Mouse (Mus musculus) yolk sac, embryonic 10.5 days (tissue): ENCODE measurements at regions not wholly inside any gene's neighbourhood (a gene's known extent, or its start where the extent isn't known, plus 50 kb on each side); places are given as distances from the start of the nearest gene placed in this dataset.

Experiments
- DNase-seq: peaks from one replicate; pipeline ENCODE4 v3.0.0-alpha.2; 2017; ENCODE audit warnings: low spot score

DNA sequence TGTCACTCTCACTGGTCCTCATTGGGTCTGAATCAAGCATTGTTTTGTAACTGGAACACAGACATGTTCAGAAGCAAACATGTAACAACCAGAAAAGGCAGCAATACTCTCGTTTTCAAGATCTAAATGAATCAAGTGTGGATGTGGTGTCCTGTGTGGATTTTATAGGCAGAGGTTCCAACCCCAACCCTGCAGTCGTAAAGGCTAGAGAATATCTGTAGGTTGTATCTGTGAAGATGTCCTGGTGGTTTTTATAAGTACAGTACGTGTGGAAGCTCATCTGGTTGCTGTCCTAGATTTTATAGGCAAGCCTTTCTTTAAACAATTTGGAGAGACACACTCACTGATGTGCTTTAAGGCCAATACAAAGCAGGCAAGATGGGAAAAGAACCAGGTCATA is 518.8 kb upstream of the Atp11b start:
- no peak for DNase-seq

DNA sequence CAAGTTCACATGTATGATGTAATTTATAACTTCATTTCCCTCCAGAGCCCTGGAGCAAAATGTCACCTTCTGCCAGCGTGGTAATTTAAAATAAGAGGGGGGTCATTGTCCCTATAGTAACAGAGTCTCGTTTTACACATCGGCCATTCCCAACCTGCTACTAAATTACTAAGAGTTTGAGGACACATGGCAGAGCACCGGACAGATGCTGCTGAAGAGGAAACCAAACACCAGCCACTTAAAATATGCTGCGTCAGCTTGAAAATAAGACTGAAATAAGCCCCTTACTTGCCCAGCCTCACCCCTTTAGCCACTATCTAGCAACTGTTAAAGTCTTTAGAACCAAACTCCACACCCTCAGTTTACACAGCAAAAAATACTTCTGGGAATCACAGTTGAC is 518.1 kb upstream of the Atp11b start:
- DNase-seq: no peak

DNA sequence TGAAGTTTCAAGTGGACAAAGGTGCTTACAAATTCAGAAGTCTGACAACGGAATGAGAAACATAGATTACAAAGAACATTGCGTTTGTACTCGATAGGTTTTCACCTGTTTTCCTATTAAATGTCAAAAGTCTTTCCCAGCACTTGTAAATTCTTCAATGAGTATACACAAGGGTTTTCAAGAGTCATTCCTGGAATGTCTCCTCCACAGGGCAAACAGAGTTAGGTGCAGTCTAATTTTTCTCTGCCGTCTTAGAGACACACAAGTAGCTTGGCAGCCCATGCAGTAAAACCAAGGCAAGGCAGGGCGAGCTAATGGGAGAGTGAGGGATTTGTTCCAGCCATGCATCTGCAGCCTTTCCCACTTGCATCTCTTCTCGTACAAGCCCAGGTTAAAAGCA is 516.6 kb upstream of the Atp11b start:
- DNase-seq: no peak

DNA sequence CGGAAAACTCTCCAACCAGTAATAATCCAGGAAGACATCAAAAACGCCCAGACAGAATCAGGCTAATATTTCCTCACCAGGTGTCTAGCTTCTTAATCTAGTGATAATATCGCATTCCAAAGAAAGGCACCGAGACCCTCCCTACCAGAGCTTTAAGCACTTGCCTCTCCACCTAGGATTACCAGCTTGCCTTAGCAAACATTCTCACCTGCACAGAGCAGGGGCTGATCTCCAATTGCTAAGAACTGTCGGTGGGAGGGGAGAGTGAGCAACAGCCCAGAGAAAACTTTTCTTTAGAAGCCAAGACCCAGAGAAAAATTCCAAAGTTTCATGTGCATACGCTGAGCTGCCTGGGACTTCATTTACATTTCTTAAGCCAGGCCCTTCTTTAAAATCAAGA is 511.6 kb upstream of the Atp11b start:
- no peak for DNase-seq

DNA sequence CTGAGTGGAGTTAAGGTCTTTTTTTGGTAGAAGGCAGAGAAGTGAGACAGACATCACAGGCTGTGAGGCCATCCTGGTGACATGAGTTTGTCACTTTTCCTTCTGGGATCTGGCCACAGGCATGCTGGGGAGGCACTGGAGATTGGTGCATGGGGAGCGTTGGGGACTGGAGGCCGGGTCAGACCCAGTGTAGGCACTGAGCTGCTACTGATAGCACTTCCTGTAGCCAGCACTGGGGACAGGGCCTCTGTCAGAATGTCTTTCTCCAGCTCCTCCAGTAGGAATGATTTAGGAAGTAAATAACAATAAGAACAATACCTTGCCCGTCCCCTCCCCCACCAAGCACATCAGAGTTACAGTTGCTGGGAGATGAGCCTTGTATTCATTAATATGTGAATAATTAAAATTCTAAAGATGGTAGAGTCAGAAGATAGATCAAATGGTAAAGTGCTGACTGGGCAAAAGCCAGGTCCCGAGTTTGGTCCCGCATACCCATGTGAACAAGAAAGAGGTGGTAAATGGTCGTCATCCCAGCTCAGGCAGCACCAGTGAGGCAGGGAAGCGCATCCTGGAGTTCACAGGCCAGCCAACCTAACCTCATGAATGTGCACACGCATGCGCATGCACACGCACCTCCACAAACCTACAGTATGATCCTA is 510.9 kb upstream of the Atp11b start:
- no peak for DNase-seq

DNA sequence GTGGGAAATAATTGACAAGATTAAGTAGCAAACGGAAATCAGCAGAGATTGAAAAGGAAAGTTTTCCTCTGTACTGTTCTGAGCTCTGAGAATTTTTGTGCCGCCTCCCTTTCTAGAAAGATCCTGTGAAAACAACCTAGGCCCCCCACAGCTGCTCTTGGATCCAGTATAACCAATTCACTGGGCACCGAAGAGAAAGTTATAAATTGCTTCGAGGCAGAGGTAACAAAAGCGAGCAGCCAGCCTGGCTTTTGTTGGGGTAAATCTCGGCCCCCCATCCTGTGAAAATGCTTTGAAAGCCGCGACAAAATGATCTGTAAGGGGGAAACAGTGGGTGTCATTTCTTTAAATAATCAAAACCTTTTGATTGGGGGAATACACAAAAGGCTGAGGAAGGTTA is 508.9 kb upstream of the Atp11b start:
- DNase-seq: no peak

DNA sequence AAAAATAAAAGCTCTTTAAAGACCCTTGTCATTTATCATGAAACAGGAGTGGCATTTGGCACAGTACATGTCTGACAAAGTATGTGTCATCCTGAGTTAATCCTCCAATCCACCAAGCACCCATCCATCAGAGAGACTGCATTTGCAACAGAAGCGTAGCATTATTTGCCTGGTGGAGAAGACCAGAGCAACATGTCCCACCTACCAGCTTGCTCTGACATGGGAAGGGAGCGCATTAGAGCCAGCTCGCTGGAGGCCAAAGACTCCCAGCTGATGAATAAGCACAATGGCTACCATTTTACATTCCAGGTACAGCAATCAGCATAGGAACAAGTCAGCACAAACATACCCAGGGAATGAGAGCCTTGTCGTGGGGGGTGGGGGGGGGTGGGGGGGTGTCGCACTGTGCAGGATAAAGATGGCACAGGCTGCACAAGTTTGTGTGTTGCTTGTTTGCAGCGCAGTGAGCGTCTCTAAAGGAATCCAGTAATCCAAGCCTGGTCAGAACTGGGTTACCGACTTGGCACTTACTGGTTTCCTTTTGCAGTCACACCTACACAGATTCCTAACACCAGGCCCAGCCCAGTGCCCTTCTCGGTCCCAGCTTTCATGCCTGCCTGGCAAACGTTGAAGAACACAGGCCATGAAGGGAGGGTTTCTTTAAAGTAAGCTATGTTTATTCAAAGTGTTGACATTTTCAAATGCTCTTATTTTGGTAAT is 507.8 kb upstream of the Atp11b start:
- DNase-seq: no peak

DNA sequence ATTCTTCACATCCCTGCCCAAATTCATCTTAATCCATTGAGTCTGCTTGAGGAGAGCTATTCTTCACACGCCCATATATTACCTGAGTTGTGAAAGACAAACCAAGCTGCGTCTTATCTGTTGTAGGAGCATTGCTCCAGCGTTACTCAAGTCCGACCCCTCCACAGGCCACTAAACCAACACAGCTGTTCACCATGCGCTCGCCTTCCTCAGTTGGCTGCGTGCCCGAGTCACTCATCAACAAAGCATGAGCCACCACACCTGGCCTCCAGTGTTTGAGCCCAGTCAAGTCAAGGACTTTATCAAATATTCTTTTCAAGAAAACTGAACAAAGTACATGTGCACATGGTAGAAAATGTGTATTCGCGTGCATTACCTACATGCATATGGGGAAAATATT is 504.7 kb upstream of the Atp11b start:
- DNase-seq: no peak

DNA sequence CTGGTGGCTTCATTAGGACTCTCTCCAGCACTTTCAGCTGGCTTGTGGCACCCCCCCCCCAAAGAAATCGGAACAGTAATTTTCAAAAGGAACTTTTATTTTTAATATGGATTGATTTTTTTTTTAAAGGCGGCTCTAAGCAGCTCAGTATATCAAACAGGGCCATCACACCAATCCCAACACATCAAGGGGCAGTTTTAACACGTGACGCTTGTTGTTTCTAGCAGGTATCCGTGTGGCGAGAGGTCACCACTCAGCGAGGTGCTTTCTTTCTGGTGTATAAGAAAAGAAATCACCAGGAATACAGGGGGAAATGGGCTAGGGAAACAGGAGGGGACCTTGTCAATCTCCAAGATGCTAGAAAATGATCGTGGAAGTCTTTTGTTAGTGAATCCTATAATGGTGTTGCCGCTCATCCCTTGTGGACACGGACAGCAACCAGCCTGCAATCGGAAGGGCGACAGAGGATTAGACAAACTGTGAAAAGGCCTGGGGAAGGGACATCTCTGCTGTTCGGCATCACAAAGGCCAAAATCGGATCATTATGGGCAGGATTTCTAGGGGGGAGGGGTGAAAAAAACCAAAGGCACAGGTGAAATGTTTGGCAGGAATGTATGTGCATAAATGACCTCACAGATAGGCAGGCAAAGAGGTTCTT is 503.7 kb upstream of the Atp11b start:
- no peak for DNase-seq

DNA sequence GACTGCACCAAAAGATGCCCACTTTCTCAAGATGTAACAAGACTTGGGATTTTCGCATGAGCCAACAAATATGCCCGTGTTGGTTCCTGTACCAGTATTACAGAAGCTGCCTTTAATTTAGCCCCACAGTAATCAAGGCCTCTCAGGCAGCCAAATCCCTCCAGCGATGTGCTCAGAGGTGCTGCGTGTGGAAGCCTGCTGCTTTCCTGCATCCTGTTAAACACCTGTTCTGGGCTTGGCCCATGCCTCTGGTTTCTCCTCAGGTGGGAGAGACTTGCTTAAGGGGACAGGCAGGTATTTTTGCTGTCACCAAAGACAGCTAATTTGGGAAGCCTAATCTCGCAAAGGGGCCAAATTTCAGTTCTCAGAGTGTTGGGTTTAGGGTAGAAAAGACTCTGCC is 500.0 kb upstream of the Atp11b start:
- DNase-seq: no peak

DNA sequence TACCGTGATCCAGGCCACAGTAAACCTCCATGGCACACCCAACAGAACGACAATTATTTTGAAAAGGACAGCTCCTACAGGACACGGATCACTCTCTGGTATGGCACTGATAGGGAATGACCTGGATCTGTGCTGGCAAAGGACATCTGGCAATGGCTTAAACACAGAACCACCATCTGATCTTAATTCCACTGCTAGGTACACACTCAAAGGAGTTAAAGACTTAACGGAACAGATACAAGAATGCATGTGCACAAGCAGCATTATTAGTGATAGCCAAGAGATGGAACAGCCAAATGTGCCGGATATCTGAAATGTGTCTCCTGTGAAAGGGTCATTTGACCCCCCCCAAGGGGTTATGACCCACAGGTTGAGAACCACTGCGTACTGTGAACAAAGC is 493.0 kb upstream of the Atp11b start:
- no peak for DNase-seq

DNA sequence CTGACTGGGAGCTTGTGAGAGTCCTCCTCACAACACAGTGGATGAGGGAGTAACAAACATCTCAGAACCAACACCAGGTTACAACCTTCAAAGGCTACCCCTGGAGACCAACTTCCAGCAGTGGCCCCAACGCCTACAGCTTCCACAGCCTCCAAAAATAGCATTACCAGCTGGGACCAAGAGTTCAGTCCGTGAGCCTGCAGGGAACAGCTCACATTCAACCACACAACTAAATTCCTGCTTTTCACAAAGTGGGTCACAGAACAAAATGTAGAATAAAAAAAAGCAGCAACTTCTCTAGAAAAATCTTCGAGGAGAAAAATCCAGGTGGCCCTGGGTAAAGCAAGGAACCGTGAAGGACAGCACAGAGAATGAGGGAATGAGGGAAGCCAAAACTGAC is 485.0 kb upstream of the Atp11b start:
- no peak for DNase-seq

DNA sequence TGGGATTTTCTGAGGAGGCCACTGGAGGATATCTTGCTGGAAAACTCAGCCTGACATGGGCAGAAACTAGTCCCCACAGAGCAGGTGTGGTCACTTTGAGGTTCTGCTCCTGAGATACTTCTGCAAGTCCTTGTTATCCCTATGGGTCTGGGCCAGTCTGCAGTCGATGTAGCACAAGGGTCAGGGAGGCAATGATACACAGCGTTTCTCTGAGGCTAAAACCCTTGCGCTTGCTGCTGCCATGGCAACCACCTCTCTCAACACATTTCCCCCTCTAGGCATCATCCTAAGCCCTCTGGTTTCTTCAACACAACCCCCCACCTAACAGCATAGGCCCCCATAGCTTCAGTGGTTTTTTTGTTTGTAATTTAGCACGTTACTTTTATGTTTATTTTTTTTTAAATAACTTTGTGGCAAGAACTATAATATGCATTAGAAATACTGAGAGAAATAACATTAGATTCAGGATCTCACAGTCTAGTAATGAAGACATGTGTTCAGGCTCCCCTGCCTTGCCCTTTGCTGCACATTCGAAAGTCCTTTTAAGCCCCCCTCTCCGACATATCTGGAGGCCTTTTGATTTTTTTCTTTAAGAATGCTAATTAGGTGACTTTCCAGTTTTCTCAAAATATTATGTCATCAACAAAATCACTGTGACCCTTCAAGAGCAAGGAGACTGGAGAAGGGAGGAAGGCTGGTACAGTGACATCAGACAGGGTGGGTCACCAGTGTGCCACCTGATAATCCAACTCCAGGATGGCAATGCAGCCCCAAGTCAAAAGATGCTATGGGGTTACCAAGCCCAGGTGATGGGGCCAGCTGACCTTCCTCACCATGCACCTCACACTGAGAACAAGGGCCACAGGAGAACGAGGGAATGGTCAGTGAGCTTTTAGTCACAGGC is 483.7 kb upstream of the Atp11b start:
- no peak for DNase-seq

DNA sequence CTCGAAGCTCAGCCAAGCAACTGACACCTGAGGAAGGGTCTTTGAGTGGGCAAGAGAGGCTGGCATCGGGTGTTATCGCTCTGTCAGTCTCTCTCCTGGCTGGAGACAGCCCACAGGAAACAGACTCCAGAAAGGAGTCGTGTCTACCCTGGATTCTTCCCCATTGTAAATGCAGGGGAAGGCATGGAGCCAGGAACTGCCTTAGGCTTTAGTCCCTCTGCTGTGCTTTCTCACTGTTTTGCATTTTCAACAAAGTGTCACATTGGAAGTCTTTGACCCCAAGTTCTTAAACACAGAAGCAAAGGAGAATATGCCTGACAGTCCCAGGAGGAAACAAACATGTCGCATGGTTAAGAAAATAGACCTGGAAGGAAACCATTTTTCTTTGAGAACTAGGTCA is 480.4 kb upstream of the Atp11b start:
- DNase-seq: no peak

DNA sequence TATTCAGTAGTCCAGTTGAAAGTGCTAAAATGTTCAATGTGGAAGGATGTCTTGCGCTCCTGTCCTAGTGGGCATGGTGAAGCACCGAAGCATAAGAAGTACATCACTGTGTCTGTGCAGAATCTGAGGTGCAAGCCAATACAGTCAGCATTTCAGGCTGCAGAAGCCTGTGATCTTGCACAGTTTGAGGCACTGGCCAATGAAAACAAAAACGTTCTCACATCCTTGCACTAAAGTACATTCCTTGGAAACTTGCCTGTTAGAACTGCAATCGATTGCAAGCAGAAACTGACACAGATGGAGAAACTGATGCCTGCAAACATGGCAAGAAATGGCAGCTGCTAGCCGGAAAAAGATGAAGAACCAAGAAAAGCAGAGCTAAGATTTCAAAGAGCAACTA is 472.9 kb upstream of the Atp11b start:
- DNase-seq: no peak

DNA sequence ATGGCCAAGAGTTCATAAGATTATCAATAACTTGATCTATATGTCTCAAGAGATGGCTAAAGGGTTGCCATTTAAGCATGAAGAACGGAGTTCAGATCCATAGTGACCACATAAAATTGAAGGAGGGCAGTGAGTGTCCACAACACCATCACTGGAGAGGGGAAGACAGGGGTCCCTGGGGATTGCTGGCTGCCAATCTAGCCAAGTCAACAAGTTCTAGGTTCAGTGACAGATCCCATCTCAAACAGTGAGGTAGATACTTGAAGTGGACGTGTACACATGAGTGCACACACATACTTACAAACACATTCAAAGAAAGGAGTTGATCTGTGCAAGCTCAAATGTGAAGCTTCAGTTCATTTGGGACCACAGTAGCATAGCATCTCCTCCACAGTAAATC is 471.8 kb upstream of the Atp11b start:
- DNase-seq: no peak

DNA sequence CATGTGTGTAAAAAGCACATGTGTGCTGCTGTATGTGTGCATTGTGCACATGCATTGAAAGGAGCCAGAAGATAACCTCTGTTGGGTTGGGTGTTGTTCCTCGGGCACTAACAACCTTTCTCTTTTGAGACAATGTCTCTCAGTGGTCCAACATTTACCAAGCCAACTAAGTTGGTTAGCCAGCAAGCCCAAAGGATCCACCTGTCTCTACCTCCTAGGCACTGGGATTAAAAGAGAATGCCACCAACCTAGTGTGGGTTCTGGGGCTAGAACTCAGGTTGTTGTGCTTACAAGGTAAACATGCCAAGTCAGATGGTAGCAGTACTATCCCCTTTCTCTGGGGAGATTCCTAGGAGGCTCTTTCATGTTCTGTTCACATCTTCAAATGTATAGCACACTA is 459.1 kb upstream of the Atp11b start:
- DNase-seq: no peak

DNA sequence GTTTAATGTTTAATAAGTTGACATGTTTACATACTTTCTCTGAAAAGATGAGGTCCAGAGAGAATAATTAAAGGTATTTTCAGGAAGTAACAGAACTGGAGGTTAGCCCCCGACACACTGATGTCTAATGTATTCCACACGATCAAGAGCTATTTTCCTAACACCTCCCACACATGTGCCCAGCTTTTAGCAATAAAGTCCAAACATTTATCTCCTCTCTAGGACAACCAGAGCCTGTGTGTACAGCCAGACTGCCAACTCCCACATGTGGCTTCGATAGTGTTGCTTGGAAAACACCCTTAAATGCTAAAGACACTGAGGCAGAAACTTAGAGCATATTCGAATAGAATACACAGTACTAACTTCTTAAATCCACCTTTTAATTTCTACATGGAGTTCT is 458.2 kb upstream of the Atp11b start:
- no peak for DNase-seq

DNA sequence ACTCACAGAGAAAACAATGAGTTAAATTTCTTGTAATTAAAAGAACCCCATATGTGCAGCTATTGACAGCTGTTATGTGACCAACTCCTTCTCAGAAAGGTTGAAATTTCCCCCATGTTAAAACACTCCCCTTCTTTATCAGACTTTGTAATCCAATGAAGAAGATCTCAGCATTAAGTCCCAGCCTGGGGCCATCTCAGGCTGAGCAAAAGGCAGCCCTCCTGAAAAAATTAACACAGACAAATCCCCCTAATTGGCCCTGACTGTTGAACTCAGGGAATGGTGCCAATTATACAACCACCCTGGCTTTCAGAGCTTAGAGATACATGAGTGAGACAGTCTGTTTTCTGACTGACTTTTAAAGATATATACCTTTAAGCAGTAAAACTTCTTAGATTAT is 454.9 kb upstream of the Atp11b start:
- no peak for DNase-seq

DNA sequence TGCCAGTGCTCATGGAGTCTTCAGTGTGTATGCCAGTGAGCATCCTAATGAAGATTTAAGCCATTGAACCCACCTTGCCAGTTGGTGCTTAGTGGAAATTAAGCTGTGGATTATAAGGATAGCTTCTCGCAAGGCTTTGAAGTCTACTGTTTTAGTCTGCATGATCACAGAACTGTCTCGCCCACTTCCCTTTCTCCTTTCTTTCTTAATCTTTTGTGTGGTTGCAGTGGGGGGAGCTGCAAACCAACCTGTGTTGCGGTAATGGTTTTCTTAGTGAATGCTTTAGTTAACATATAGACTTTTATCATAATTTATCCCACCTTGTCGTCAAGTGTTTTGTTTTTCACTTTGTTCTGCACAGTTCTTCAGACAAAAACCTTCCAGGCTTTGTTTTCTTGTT is 447.9 kb upstream of the Atp11b start:
- DNase-seq: no peak

DNA sequence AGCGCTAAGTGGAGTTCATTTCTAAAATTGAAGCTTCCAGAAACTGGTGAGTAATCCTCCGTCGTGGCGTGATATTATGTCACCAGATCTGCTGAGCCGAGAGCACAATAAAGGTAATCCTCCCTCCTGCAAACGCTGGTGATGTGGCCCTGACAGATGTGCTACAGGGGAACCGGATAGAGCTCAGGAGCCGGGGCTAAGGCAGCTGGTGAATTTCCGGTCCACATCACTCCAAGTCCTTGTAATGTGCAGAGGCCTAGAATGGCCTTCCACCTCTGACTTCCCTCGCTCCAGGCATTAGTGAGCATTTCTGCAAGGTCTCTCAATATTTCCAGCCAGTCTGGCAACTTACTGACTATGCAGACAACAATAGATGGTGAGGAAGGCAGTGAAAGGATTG is 439.7 kb upstream of the Atp11b start:
- no peak for DNase-seq

DNA sequence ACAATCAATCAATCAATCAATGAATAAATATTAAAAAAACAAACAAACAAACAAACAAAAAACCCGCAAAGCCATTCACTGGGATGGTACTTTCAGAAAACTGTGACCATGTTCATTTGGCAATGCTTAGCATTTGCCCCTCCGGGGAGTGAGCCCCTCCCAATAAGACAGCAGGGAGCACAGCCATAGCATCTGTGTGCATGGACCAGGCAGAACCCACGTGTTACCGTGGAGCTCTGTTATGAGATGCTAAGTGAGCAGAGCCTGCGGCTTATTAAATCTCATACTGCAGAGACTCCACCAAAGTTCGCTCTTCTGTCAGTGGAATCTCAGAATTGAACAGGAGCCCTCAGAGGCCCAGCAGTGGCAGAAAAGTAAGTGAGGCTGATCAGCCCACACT is 438.7 kb upstream of the Atp11b start:
- no peak for DNase-seq

DNA sequence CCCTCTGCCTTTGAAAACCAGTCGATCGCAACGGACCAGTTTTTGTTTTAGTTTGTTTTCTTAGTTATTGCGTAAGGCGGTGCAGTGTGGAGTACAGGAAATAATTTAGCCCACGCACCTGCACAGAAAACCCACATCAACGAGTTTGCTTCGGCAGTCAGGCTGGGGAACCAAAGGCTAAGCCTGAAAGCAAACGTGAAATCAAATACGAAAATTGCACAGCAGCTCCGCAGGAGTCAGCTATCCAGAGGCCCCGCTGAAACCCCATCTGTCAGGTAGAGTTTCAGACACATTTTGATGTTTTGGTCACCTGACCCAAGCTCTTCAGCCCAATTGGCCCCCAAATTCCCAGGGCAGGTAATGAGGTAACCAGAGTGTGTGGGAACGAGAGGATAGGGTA is 435.6 kb upstream of the Atp11b start:
- no peak for DNase-seq
